26 mouse cellular contexts compared by ENCODE assay signal in the genomic region with DNA sequence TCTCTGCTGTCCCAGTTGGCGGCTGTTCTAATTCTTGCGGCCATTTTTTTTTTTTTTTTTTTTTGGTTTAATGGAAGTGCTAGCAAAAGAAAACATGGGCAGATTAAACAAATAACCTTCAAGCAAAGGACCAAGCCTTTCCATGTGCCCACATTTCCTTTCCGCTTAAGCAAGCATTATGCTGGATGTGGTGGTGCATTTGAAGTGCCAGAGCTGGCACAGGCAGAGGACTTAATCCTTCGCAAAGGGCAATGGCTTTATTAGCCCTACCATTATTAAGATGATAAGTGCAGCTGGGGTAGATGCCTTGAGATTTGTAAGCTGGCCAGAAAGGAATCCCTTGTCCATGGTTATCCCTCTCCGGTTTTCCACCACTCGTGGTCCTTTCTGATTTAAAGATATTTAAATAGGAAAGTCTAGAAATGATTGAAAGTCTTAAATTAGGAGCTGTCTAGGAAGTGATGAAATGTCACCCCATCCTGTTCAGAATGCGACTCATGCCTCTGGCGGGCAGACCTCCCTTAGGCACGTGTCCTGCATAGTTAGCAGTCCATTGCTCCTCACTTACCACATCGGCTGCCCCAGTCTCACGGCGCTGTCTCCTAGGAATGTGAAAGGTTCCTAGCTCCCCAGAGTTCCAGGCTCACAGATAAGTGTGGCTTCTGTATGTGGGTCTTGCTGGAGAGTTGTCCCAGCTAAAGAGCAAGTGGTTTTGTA.
DNase-seq lines count a peak whose midpoint lies in the region; ATAC-seq and TF ChIP-seq lines count a peak whose summit lies in the region.
"Had no signal": no experiment of that assay in that cellular context is flagged by ENCODE, and none has a peak within 500 bp of the region (broad histone marks: within the 10 kb centered on the region; RNA-seq: fewer than 3 reads in every experiment).

No protein-coding gene starts in this region.

- no peak for TF ChIP-seq CTCF in hindbrain, postnatal 0 days (IDR thresholded peaks at IDR 0.05; ENCODE audit: low read depth)
- TF ChIP-seq CTCF in brain, embryonic 14.5 days (IDR thresholded peaks at IDR 0.05; ENCODE audit: borderline replicate concordance, extremely low read depth, insufficient read depth, insufficient read length): no peak

- H3K27me3 ChIP-seq in forebrain, embryonic 14.5 days (replicated peaks; ENCODE audit: control insufficient read depth, insufficient read depth, low read length): no peaks in the 10 kb centered on the region
- H3K27me3 ChIP-seq in forebrain, embryonic 15.5 days: no peaks in the 10 kb centered on the region
- H3K27me3 ChIP-seq in hindbrain, postnatal 0 days (ENCODE audit: insufficient read depth, low read length): no peaks in the 10 kb centered on the region
- no peaks in the 10 kb centered on the region for H3K27me3 ChIP-seq in hindbrain, embryonic 14.5 days (ENCODE audit: control insufficient read depth, insufficient read depth, low read length)
- H3K27me3 ChIP-seq in midbrain, embryonic 16.5 days (ENCODE audit: control insufficient read depth, insufficient read depth, low read depth, low read length): no peaks in the 10 kb centered on the region
- H3K27me3 ChIP-seq in midbrain, embryonic 15.5 days (replicated peaks): no peaks in the 10 kb centered on the region
- H3K27me3 ChIP-seq in embryonic facial prominence, embryonic 10.5 days (replicated peaks; ENCODE audit: low read depth, poor library complexity, severe bottlenecking): no peaks in the 10 kb centered on the region
- H3K27me3 ChIP-seq: liver, embryonic 15.5 days; lung, embryonic 15.5 days had no signal

- H3K4me1 ChIP-seq in forebrain, embryonic 14.5 days (ENCODE audit: control insufficient read depth, insufficient read depth, low read length): no peaks in the 10 kb centered on the region
- no peaks in the 10 kb centered on the region for H3K4me1 ChIP-seq in forebrain, embryonic 15.5 days
- no peaks in the 10 kb centered on the region for H3K4me1 ChIP-seq in hindbrain, postnatal 0 days (ENCODE audit: insufficient read depth, low read length)
- no peaks in the 10 kb centered on the region for H3K4me1 ChIP-seq in hindbrain, embryonic 14.5 days (replicated peaks; ENCODE audit: control insufficient read depth, insufficient read depth, low read length)
- H3K4me1 ChIP-seq in midbrain, embryonic 16.5 days (ENCODE audit: control insufficient read depth, insufficient read depth, low read length): no peaks in the 10 kb centered on the region
- H3K4me1 ChIP-seq in midbrain, embryonic 15.5 days: no peaks in the 10 kb centered on the region
- H3K4me1 ChIP-seq in embryonic facial prominence, embryonic 10.5 days: no peaks in the 10 kb centered on the region
- H3K4me1 ChIP-seq: limb, embryonic 10.5 days; liver, embryonic 15.5 days; lung, embryonic 15.5 days had no signal

- H3K36me3 ChIP-seq in forebrain, embryonic 14.5 days (ENCODE audit: control insufficient read depth, insufficient read depth, low read length): no peaks in the 10 kb centered on the region
- H3K36me3 ChIP-seq in forebrain, embryonic 15.5 days: no peaks in the 10 kb centered on the region
- no peaks in the 10 kb centered on the region for H3K36me3 ChIP-seq in hindbrain, postnatal 0 days (ENCODE audit: insufficient read depth, low read length)
- H3K36me3 ChIP-seq in hindbrain, embryonic 14.5 days (replicated peaks; ENCODE audit: control insufficient read depth, insufficient read depth): no peaks in the 10 kb centered on the region
- no peaks in the 10 kb centered on the region for H3K36me3 ChIP-seq in midbrain, embryonic 16.5 days (ENCODE audit: control insufficient read depth, insufficient read depth, low read length)
- H3K36me3 ChIP-seq in midbrain, embryonic 15.5 days (replicated peaks): no peaks in the 10 kb centered on the region
- no peaks in the 10 kb centered on the region for H3K36me3 ChIP-seq in embryonic facial prominence, embryonic 10.5 days (replicated peaks)
- H3K36me3 ChIP-seq: G1E; limb, embryonic 10.5 days; liver, embryonic 15.5 days; lung, embryonic 15.5 days had no signal

- DNase-seq in forebrain, embryonic 14.5 days (ENCODE audit: low spot score): peak; percentile 30
- peak; percentile 35 for DNase-seq in hindbrain, postnatal 0 days (ENCODE audit: low spot score)
- no peak for DNase-seq in hindbrain, embryonic 14.5 days (ENCODE audit: low spot score)
- DNase-seq in brain, embryonic 14.5 days (ENCODE audit: low read depth): peak; percentile 64
- DNase-seq in embryonic facial prominence, embryonic 10.5 days (ENCODE audit: low spot score): no peak
- DNase-seq: adrenal gland, adult 8-10 months; cerebellum, adult 8-10 months; kidney, adult 8-10 months; kidney, postnatal 10 days; liver; lung, postnatal 36 days; right cerebral cortex, postnatal 14 days; thymus, adult 2 months; thymus, postnatal 4 days had no signal

- 73% methylated on average over 12 of the region's 12 CpGs for WGBS in forebrain, embryonic 14.5 days
- 71% methylated on average over 12 of the region's 12 CpGs for WGBS in forebrain, embryonic 15.5 days
- 60% methylated on average over 12 of the region's 12 CpGs for WGBS in hindbrain, postnatal 0 days
- WGBS in hindbrain, embryonic 14.5 days: 76% methylated on average over 12 of the region's 12 CpGs
- WGBS in midbrain, embryonic 16.5 days: 64% methylated on average over 12 of the region's 12 CpGs
- WGBS in midbrain, embryonic 15.5 days: 62% methylated on average over 12 of the region's 12 CpGs
- WGBS in embryonic facial prominence, embryonic 10.5 days: 86% methylated on average over 12 of the region's 12 CpGs

- no peak overlapping the region for H3K4me3 ChIP-seq in forebrain, embryonic 14.5 days (ENCODE audit: low read depth, low read length)
- no peak overlapping the region for H3K4me3 ChIP-seq in forebrain, embryonic 15.5 days
- no peak overlapping the region for H3K4me3 ChIP-seq in hindbrain, postnatal 0 days (ENCODE audit: low read length)
- H3K4me3 ChIP-seq in hindbrain, embryonic 14.5 days (replicated peaks; ENCODE audit: low read length): no peak overlapping the region
- H3K4me3 ChIP-seq in midbrain, embryonic 16.5 days (ENCODE audit: low read depth, low read length): no peak overlapping the region
- no peak overlapping the region for H3K4me3 ChIP-seq in midbrain, embryonic 15.5 days
- H3K4me3 ChIP-seq in embryonic facial prominence, embryonic 10.5 days: no peak overlapping the region
- H3K4me3 ChIP-seq: left cerebral cortex, adult 2 months; limb, embryonic 10.5 days; liver, embryonic 15.5 days; lung, embryonic 15.5 days; megakaryocyte, embryonic 14.5 days had no signal

- no peak overlapping the region for H3K4me2 ChIP-seq in forebrain, embryonic 14.5 days (ENCODE audit: low read length)
- no peak overlapping the region for H3K4me2 ChIP-seq in forebrain, embryonic 15.5 days (replicated peaks)
- H3K4me2 ChIP-seq in hindbrain, postnatal 0 days (ENCODE audit: low read depth, low read length): no peak overlapping the region
- no peak overlapping the region for H3K4me2 ChIP-seq in hindbrain, embryonic 14.5 days (replicated peaks)
- H3K4me2 ChIP-seq in midbrain, embryonic 16.5 days (ENCODE audit: low read length): no peak overlapping the region
- H3K4me2 ChIP-seq in midbrain, embryonic 15.5 days: no peak overlapping the region
- H3K4me2 ChIP-seq: heart, embryonic 11.5 days; liver, embryonic 15.5 days; lung, embryonic 15.5 days had no signal

- TF ChIP-seq POLR2A in brain, embryonic 14.5 days (IDR thresholded peaks at IDR 0.05; ENCODE audit: borderline replicate concordance, extremely low read depth, insufficient read depth, insufficient read length, poor library complexity, severe bottlenecking): no peak

- H3K27ac ChIP-seq in forebrain, embryonic 14.5 days (ENCODE audit: low read depth, low read length): no peak overlapping the region
- H3K27ac ChIP-seq in forebrain, embryonic 15.5 days (replicated peaks): no peak overlapping the region
- no peak overlapping the region for H3K27ac ChIP-seq in hindbrain, postnatal 0 days
- H3K27ac ChIP-seq in hindbrain, embryonic 14.5 days: no peak overlapping the region
- H3K27ac ChIP-seq in midbrain, embryonic 16.5 days (ENCODE audit: low read length): no peak overlapping the region
- H3K27ac ChIP-seq in midbrain, embryonic 15.5 days: no peak overlapping the region
- no peak overlapping the region for H3K27ac ChIP-seq in embryonic facial prominence, embryonic 10.5 days (replicated peaks)
- H3K27ac ChIP-seq: left cerebral cortex, adult 2 months; limb, embryonic 10.5 days; liver, embryonic 15.5 days; lung, embryonic 15.5 days; stomach, postnatal 0 days had no signal

- ATAC-seq in forebrain, embryonic 14.5 days: no peak; the same call in 1 of the 2 replicates
- no peak for ATAC-seq in forebrain, embryonic 15.5 days (replicated peaks)
- peak; percentile 79; the same call in 1 of the 2 replicates for ATAC-seq in hindbrain, postnatal 0 days
- no peak for ATAC-seq in hindbrain, embryonic 14.5 days (ENCODE audit: low FRiP score)
- 0 out of 2 replicates have a peak, but pooled peaks have one; percentile 39 for ATAC-seq in midbrain, embryonic 16.5 days
- ATAC-seq in midbrain, embryonic 15.5 days (replicated peaks): no peak
- ATAC-seq: activated CD4-positive, CD25-positive, alpha-beta regulatory T cell, adult 4 months had no signal

- no peaks in the 10 kb centered on the region for H3K9me3 ChIP-seq in forebrain, embryonic 14.5 days (replicated peaks; ENCODE audit: control insufficient read depth, low read length)
- H3K9me3 ChIP-seq in forebrain, embryonic 15.5 days: no peaks in the 10 kb centered on the region
- H3K9me3 ChIP-seq in hindbrain, postnatal 0 days (ENCODE audit: low read length): no peaks in the 10 kb centered on the region
- no peaks in the 10 kb centered on the region for H3K9me3 ChIP-seq in hindbrain, embryonic 14.5 days (ENCODE audit: control insufficient read depth, low read length)
- H3K9me3 ChIP-seq in midbrain, embryonic 16.5 days (replicated peaks; ENCODE audit: control insufficient read depth, low read length, poor library complexity, severe bottlenecking): no peaks in the 10 kb centered on the region
- no peaks in the 10 kb centered on the region for H3K9me3 ChIP-seq in midbrain, embryonic 15.5 days
- H3K9me3 ChIP-seq in embryonic facial prominence, embryonic 10.5 days: no peaks in the 10 kb centered on the region
- H3K9me3 ChIP-seq: G1E; limb, embryonic 10.5 days; liver, embryonic 15.5 days; lung, embryonic 15.5 days; megakaryocyte, embryonic 14.5 days had no signal

- H3K9ac ChIP-seq in forebrain, embryonic 14.5 days (ENCODE audit: low read length): no peak overlapping the region
- H3K9ac ChIP-seq in forebrain, embryonic 15.5 days (replicated peaks): no peak overlapping the region
- no peak overlapping the region for H3K9ac ChIP-seq in hindbrain, postnatal 0 days (replicated peaks; ENCODE audit: low read length)
- H3K9ac ChIP-seq in hindbrain, embryonic 14.5 days: no peak overlapping the region
- H3K9ac ChIP-seq in midbrain, embryonic 16.5 days (ENCODE audit: low read depth, low read length): no peak overlapping the region
- no peak overlapping the region for H3K9ac ChIP-seq in midbrain, embryonic 15.5 days
- H3K9ac ChIP-seq: liver, embryonic 15.5 days; lung, embryonic 15.5 days had no signal

Comparison
In these comparisons a context has a peak if more than half of its experiments do, and no peak if none do; other contexts are left out.
1. ATAC-seq: peak in hindbrain, postnatal 0 days (single experiment) and midbrain, embryonic 16.5 days (single experiment); none in forebrain, embryonic 14.5 days (single experiment), forebrain, embryonic 15.5 days (single experiment), hindbrain, embryonic 14.5 days (single experiment) and midbrain, embryonic 15.5 days (single experiment).
2. DNase-seq: peak in forebrain, embryonic 14.5 days (single experiment), hindbrain, postnatal 0 days (single experiment) and brain, embryonic 14.5 days (single experiment); none in hindbrain, embryonic 14.5 days (single experiment) and embryonic facial prominence, embryonic 10.5 days (single experiment).